Mouse (Mus musculus) limb, embryonic 10.5 days (tissue): ENCODE data around the gene Rps6ka4. TPM values are rescaled to one million over a fixed set of nuclear protein-coding genes. Genes with fewer than 3 reads are reported as not detected.

Experiments
- DNase-seq: peaks from one replicate; pipeline ENCODE4 v3.0.0-alpha.2; 2017; ENCODE audit warnings: low spot score
- H3K27ac ChIP-seq: fragments of 300-500 bp; sonication (generic); 2 replicates; pipeline ENCODE4 v1.5.1; 2016; ENCODE audit warnings: mild to moderate bottlenecking
- H3K27me3 ChIP-seq: fragments of 300-500 bp; sonication (generic); 2 replicates; pipeline ENCODE4 v1.6.1; 2016; ENCODE audit warnings: low read depth, mild to moderate bottlenecking; ENCODE audit not compliant: poor library complexity, severe bottlenecking
- H3K36me3 ChIP-seq: fragments of 300-500 bp; sonication (generic); 2 replicates; pipeline ENCODE4 v1.6.1; 2016; ENCODE audit warnings: mild to moderate bottlenecking, moderate library complexity
- H3K4me1 ChIP-seq: fragments of 300-500 bp; sonication (generic); 2 replicates; pipeline ENCODE4 v1.6.1; 2016
- H3K4me3 ChIP-seq: fragments of 300-500 bp; sonication (generic); 2 replicates; pipeline ENCODE4 v1.5.1; 2016; ENCODE audit warnings: mild to moderate bottlenecking, moderate library complexity
- H3K9me3 ChIP-seq: fragments of 300-500 bp; sonication (generic); replicated peaks from 2 replicates; pipeline ENCODE4 v1.6.1; 2016; ENCODE audit warnings: mild to moderate bottlenecking
- WGBS: fragments of 180-500 bp; shearing (Covaris S2); methylation state at CpG from one replicate; pipeline ENCODE4 v1.1.7; 2016; 5-methylcytosine and 5-hydroxymethylcytosine counted together
- polyA plus RNA-seq: library from polyadenylated mRNA; unstranded; fragments of >200 nt; fragmentation: Nextera tagmentation; extraction: Ambion mirVana; gene quantifications from 2 replicates; pipeline ENCODE4 v1.2.1, GENCODE M21; 2016

Gene Rps6ka4
- 2.8 and 4.8 TPM in 2 replicates for polyA plus RNA-seq

DNA sequence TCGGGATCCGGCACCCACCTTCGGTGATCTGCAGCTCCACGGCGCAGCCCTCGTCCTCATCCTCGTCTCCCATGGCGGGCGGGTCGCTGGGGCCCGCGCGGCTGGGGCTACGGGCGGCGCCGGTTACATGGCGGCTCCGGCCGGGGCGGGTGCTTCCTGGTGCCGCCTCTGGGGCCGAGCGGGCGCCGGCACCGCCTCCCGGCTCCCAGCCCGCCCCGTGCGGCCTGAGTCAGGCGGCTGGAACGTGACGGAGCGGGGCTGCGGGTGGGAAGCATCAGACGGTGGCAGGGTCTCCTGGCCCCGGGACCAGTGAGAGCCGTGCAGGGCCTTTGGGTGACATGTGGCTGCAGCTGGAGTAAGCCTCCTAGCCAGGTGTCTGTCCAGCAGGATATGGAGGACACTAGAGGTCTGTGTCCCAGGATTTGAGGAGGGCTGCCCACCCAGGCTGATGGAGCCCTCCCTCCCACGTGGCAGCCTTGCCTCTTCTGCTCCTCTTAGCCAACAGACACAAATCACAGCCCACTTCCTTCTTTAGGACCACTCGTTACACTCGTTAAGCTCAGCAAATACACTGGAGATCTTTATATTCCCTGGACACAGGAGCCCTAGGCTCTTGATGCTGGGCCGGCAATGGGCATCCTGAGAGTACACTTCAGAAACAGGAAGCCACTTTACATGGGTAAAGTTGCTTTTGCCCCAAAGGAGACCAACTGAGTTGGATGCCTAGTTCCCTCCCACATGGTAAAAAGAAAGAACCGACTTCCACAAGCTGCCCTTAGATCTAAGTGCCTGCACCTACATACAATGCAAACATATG is at the start of gene Rps6ka4:
Gene Rps6ka4 (minus strand): TSS at position 162 of the 817 bp plus-strand sequence.
- Histone ChIP-seq H3K4me1 (peaks cover 25% of the 10 kb centered on the region), H3K27me3 (peaks cover 100% of the 10 kb centered on the region), H3K27ac (peak within 1 kb of the TSS; percentile 79), H3K4me3 (peak within 1 kb of the TSS; percentile 69), H3K36me3 (0 out of 2 replicates have a peak, but pooled peaks cover 2% of the 10 kb centered on the region), H3K9me3 (no peaks in the 10 kb centered on the region)
- whole genome bisulfite sequencing = 1% methylated on average over 43 of the region's 44 CpGs
- DNase-seq = peak; percentile 72

DNA sequence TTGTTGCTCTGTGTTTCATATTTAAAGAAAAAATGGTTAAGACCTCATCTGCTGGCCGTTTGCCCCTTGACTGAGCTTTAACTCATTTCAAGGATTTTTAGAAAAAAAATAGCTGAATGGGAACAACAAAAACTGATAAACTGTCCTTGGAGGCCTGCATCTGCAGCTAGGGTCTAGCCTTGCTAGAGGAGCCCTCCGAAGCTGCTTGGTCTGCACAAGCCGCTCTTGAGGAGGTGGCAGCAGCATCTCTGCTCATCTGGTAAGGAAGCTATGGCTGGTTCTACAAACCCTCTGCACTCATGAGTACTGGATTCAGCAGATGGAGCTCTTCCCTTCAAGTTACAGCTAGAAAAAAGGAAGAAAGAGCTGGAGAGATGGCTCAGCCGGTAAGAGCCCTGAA is 37.5 kb upstream of the Rps6ka4 start:
- Histone ChIP-seq H3K36me3 (no peaks in the 10 kb centered on the region), H3K9me3 (no peaks in the 10 kb centered on the region), H3K4me3 (no peak overlapping the region), H3K27me3 (no peaks in the 10 kb centered on the region), H3K4me1 (no peaks in the 10 kb centered on the region), H3K27ac (no peak overlapping the region)
- 86% methylated on average over 4 of the region's 4 CpGs for WGBS
- no peak for DNase-seq

GRCm38 (mm10) chr19:6876799-6877198 is 36.4 kb upstream of the Rps6ka4 start:
- H3K9me3 ChIP-seq = no peaks in the 10 kb centered on the region
- H3K27me3 ChIP-seq = no peaks in the 10 kb centered on the region
- no peak overlapping the region for H3K27ac ChIP-seq
- H3K36me3 ChIP-seq = no peaks in the 10 kb centered on the region
- H3K4me3 ChIP-seq = no peak overlapping the region
- DNase-seq = no peak
- H3K4me1 ChIP-seq = no peaks in the 10 kb centered on the region

- H3K27me3 ChIP-seq = no peaks in the 10 kb centered on the region
- H3K9me3 ChIP-seq = no peaks in the 10 kb centered on the region
- DNase-seq = no peak
- H3K4me1 ChIP-seq = no peaks in the 10 kb centered on the region
- H3K4me3 ChIP-seq = no peak overlapping the region
- no peak overlapping the region for H3K27ac ChIP-seq
- 85% methylated on average over 6 of the region's 6 CpGs for WGBS
- H3K36me3 ChIP-seq = no peaks in the 10 kb centered on the region
Observed at GRCm38 (mm10) chr19:6875834-6876233, 35.4 kb upstream of the Rps6ka4 start.

DNA sequence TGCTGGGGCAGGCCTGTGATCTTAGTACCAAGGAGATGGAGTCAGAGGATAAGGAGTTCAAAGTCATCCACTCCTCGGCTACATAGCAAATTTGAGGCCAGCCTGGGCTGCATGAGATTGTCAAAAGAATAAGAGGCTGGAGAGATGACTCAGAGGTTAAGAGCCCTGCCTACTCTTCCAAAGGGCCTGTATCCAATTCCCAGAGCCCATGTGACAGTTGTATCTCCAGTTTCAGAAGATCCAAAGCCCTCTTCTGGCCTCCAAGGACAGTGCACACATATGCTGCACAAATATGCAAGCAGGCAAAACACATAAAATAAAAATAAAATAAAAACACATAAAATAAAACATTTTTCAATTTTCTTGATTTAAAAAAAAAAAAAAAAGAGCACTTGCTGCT is 33.8 kb upstream of the Rps6ka4 start:
- no peak for DNase-seq
- 83% methylated on average over 1 of the region's 1 CpGs for WGBS
- Histone ChIP-seq H3K4me3 (no peak overlapping the region), H3K9me3 (no peaks in the 10 kb centered on the region), H3K27me3 (no peaks in the 10 kb centered on the region), H3K4me1 (peaks cover 5% of the 10 kb centered on the region), H3K27ac (no peak overlapping the region), H3K36me3 (no peaks in the 10 kb centered on the region)

- Histone ChIP-seq H3K27ac (no peak overlapping the region), H3K36me3 (no peaks in the 10 kb centered on the region), H3K4me3 (no peak overlapping the region), H3K9me3 (no peaks in the 10 kb centered on the region), H3K4me1 (peaks cover 7% of the 10 kb centered on the region), H3K27me3 (no peaks in the 10 kb centered on the region)
- WGBS = 85% methylated on average over 3 of the region's 3 CpGs
- no peak for DNase-seq
Observed at GRCm38 (mm10) chr19:6872701-6873100, 32.3 kb upstream of the Rps6ka4 start.

DNA sequence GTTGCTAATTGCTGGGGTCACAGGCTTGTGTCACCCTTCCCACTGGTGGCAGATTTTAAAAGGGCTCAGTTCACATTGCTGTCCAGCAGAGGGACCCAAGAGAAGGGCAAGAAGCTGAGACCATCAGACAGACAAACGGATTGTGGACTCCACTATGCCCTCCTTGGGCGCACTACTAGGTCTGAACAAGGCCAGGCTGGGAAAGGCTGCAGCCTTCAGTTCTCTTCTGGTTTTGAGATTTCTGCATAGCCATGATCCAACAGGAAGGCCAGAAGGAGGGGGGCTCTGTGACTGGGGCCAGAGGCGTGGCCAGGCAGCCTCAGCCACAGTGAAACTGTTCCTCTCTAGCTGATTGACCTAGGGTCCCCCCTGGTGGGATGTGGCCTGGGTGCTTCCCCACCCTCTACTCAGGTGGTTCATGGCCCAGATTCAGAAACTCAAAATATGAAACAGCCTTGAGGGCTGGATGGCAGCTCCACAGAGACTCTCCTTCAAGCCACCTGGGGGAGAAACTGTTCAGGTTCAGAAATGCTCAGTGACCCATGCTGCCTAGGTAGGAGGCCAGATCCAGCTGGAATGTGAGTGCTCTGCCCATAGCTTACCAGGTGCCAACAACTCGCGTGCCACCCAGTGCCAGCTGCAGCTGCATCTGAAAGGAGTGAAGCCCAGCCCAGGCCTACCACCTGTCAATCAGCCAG is 31.3 kb upstream of the Rps6ka4 start:
- no peak for DNase-seq
- Histone ChIP-seq H3K9me3 (no peaks in the 10 kb centered on the region), H3K27ac (no peak overlapping the region), H3K4me3 (no peak overlapping the region), H3K27me3 (no peaks in the 10 kb centered on the region), H3K36me3 (no peaks in the 10 kb centered on the region), H3K4me1 (peaks cover 7% of the 10 kb centered on the region)
- WGBS = 71% methylated on average over 5 of the region's 5 CpGs

GRCm38 (mm10) chr19:6869355-6869754 is 28.9 kb upstream of the Rps6ka4 start:
- DNase-seq = peak; percentile 36
- H3K27ac ChIP-seq = no peak overlapping the region
- peaks cover 7% of the 10 kb centered on the region for H3K4me1 ChIP-seq
- WGBS = 1% methylated on average over 5 of the region's 5 CpGs
- H3K9me3 ChIP-seq = no peaks in the 10 kb centered on the region
- peak overlapping the region; percentile 27; the same call in 1 of the 2 replicates for H3K4me3 ChIP-seq
- H3K27me3 ChIP-seq = no peaks in the 10 kb centered on the region
- no peaks in the 10 kb centered on the region for H3K36me3 ChIP-seq

- 94% methylated on average over 4 of the region's 4 CpGs for WGBS
- no peak overlapping the region for H3K27ac ChIP-seq
- 0 out of 2 replicates have a peak, but pooled peaks cover 5% of the 10 kb centered on the region for H3K4me1 ChIP-seq
- DNase-seq = no peak
- H3K36me3 ChIP-seq = no peaks in the 10 kb centered on the region
- no peaks in the 10 kb centered on the region for H3K9me3 ChIP-seq
- H3K27me3 ChIP-seq = peaks cover 16% of the 10 kb centered on the region
- no peak overlapping the region for H3K4me3 ChIP-seq
Observed at GRCm38 (mm10) chr19:6861451-6861850, 21.0 kb upstream of the Rps6ka4 start.

DNA sequence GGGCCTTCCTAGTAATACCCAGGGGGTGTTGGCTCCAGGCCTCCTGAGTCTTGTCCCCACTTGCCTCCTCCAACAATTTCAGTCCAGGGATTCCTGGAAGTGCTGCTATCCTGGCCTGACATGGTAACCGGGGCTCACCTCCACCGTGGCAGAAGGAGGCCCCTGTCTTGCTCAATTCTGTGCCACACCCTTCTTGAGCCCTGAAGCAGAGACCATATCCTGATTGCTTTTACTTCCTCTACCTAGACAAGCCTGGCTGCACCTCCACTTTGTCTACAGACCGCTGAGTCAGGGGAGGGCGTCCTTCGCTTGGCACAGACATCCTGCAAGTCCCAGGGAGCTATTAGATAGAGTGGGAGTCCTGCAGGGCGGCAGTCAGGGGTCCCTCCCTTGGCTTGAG is 20.3 kb upstream of the Rps6ka4 start:
- 85% methylated on average over 6 of the region's 6 CpGs for WGBS
- H3K4me3 ChIP-seq = no peak overlapping the region
- H3K36me3 ChIP-seq = no peaks in the 10 kb centered on the region
- peaks cover 13% of the 10 kb centered on the region for H3K4me1 ChIP-seq
- peaks cover 22% of the 10 kb centered on the region for H3K27me3 ChIP-seq
- H3K27ac ChIP-seq = no peak overlapping the region
- DNase-seq = no peak
- no peaks in the 10 kb centered on the region for H3K9me3 ChIP-seq

DNA sequence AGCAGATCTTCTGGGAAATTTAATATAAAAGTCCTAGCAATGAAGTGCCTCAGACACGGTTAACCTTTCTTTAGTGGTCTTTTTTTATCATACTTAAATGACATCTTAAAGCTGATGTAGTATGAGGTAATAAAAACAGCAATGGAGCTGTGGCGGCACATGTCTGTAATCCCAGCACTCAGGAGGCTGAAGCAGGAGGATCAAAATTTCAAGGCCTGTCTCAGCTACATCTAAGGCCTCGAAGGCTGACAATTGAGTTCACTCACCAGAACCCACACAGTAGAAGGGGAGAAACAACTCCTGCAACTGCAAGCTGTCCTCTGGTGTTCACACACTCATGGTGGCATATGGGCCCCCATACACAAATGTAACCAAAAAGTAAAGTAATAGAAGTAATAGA is 19.5 kb upstream of the Rps6ka4 start:
- DNase-seq = no peak
- Histone ChIP-seq H3K4me1 (peaks cover 20% of the 10 kb centered on the region), H3K36me3 (no peaks in the 10 kb centered on the region), H3K4me3 (no peak overlapping the region), H3K9me3 (no peaks in the 10 kb centered on the region), H3K27ac (no peak overlapping the region), H3K27me3 (peaks cover 30% of the 10 kb centered on the region)
- 89% methylated on average over 3 of the region's 3 CpGs for WGBS

- Histone ChIP-seq H3K27me3 (peaks cover 38% of the 10 kb centered on the region), H3K27ac (no peak overlapping the region), H3K9me3 (no peaks in the 10 kb centered on the region), H3K4me3 (no peak overlapping the region), H3K4me1 (peaks cover 21% of the 10 kb centered on the region), H3K36me3 (no peaks in the 10 kb centered on the region)
- WGBS = 75% methylated on average over 2 of the region's 2 CpGs
- no peak for DNase-seq
Observed at GRCm38 (mm10) chr19:6859032-6859651, 18.7 kb upstream of the Rps6ka4 start.

- H3K36me3 ChIP-seq = no peaks in the 10 kb centered on the region
- peaks cover 22% of the 10 kb centered on the region for H3K4me1 ChIP-seq
- 80% methylated on average over 7 of the region's 7 CpGs for WGBS
- peaks cover 49% of the 10 kb centered on the region for H3K27me3 ChIP-seq
- H3K9me3 ChIP-seq = no peaks in the 10 kb centered on the region
- no peak within 1 kb of the TSS for H3K27ac ChIP-seq
- no peak for DNase-seq
- no peak within 1 kb of the TSS for H3K4me3 ChIP-seq
Observed at GRCm38 (mm10) chr19:6858031-6858430, 17.6 kb upstream of the Rps6ka4 start, which contains the start of gene Ccdc88b. Gene Ccdc88b (minus strand): TSS chr19:6858211.
